Mouse (Mus musculus) ovary, postnatal 14 days (tissue): ENCODE measurements around the gene C130074G19Rik.

Experiments
- DNase-seq: peaks from one replicate; pipeline ENCODE4 v3.0.0; 2022; ENCODE audit warnings: low spot score

Gene C130074G19Rik

DNA sequence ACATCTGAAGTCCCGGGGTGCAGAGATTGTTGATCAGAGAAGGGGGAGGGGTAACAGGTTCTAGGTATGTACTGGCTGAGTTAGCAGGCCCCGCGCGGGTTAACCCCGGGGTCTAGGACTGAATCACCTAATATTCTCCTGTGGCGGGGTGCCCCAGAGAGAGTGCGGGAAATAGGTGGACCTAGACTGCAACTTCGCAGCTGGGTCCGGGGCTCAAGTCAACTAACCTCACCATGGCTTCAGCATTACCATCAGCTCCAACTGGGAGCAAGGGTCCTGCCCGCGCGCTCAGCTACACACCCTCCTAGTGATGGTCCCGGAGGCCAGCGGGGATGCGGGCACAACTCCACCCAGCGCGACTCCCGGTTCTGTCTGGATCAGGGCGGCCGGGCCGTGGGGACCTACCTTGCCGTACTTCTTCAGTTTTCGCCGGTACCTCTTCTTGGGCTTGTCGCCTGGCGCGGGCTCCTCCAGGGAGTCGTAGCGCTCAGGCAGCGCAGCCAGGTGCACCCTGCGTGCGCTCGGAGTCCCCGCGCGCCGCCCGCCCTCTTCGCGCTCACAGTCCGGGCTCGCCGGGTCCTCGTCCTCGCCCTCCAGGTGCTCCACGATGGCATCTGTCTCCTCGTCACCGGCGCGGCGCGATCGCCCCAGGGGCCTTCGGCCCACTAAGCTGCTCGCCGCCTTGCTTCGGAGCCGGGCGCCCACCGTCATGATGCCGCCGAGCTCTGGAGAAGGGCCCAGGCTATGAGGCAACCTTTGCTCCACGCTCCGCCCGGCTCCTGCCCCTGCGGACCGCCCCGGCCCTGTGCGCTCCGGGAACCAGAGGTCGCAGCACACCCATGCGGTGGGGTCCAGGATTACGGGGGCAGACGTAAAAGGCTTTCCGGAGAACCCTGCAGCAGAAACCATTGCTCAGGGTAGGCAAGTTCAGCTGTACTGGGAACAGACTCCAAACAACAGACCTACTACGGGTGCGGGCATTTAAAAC, at the start of gene C130074G19Rik:
Gene C130074G19Rik (minus strand): TSS at position 938 of the 988 bp plus-strand sequence.
- peak; percentile 72 for DNase-seq

GRCm38 (mm10) chr1:184931097-184931496, 48.1 kb upstream of the C130074G19Rik start:
- no peak for DNase-seq

DNA sequence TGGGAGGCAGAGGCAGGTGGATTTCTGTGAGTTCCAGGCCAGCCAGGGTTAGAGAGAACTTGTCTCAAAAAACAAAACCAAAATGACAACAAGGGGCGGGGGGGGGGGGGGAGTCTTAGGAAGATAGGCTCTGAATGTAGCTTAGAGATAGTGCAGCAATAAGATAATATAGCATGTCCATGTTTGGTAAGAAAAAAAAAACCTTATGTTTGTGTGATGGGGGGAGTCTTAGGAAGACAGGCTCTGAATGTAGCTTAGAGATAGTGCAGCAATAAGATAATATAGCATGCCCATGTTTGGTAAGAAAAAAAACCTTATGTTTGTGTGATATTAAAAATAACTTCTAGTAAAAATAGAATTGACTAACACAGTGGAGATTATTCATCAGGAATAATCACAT, 45.4 kb upstream of the C130074G19Rik start:
- no peak for DNase-seq

DNA sequence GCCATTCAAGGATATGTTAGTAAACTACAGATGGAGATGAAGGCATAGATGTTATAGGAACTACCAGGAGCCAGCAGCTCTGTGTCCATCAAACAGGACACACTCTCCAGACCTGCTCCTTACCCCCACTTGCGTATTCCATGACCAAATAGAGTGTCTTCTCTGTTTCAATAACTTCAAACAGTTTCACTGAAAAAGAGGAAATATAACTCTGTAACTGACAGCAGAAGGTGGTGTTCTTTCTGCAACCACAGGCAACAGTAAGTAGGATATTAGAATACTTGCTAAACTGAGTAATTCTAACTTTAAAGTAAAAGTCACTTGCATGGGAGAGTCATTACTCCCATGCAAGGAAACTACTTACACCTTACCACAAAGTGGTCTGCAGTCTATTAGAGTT, 44.9 kb upstream of the C130074G19Rik start:
- DNase-seq = no peak

- no peak for DNase-seq
These were observed 39.8 kb upstream of the C130074G19Rik start for GRCm38 (mm10) chr1:184922824-184923223.

DNA sequence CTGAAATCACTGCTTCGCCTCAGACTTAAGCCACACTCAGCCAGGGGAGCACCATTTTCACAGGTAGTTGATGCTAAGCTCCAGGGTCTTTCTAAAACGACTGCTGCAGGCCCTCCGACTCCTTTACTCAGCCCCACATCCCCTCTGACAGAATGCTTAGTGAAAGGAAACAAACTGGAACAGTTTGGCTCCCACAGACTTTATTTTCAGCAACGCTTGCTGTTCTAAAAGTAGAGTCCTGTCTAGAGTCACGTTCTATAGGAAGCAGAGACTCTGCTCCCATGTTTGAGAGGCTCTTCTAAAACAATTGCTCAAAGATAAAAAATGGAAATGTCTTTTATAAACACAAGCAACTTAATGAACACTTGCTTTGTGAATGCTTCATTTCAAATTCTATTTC, 37.0 kb upstream of the C130074G19Rik start:
- DNase-seq = no peak

- DNase-seq = no peak
These were observed 35.3 kb upstream of the C130074G19Rik start for GRCm38 (mm10) chr1:184918227-184918888.

DNA sequence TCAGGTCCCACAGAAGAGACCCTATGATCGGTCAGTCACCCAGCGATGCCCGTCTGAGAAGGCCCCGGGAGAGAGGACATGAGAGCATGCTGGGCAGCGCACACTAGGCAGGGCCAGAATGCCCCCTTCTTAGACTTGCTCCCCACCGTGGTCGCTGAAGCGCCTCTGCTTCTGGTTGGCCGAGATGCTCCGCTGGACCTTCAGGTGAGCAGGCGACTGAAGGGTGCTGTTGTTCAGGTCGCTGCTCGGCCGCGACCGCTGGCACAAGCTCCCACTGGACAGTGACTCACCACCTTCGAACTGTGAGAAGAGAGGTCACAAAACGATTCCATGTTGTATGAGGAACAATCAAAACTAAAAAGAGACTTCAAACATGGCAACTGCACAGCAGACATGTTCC, 29.3 kb upstream of the C130074G19Rik start:
- DNase-seq = no peak

GRCm38 (mm10) chr1:184911861-184912260, 28.8 kb upstream of the C130074G19Rik start:
- DNase-seq = no peak

DNA sequence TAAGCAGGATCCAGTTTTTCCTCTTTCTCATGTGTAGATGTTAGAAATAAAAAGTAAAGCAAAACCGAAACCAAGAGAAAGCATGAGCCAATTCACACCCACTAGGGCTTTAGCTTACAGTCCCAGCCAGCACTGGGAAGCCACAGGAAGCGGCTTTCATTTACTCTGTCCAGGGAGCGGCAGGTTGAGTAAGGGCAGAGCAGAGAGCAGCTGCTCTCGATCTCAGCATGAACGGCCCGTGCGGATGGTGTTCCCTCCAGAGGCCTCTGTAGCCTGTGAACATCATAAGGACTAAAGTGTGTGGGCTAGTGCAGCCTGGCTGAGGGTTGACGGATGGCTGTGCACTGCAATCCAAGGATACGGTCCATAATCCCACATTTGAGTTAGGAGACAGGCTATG, 25.5 kb upstream of the C130074G19Rik start:
- DNase-seq = no peak

GRCm38 (mm10) chr1:184905904-184906745, 23.1 kb upstream of the C130074G19Rik start:
- DNase-seq = no peak

GRCm38 (mm10) chr1:184905371-184905770, 22.4 kb upstream of the C130074G19Rik start:
- no peak for DNase-seq

- DNase-seq = no peak
These were observed 20.7 kb upstream of the C130074G19Rik start for GRCm38 (mm10) chr1:184903697-184904096.

DNA sequence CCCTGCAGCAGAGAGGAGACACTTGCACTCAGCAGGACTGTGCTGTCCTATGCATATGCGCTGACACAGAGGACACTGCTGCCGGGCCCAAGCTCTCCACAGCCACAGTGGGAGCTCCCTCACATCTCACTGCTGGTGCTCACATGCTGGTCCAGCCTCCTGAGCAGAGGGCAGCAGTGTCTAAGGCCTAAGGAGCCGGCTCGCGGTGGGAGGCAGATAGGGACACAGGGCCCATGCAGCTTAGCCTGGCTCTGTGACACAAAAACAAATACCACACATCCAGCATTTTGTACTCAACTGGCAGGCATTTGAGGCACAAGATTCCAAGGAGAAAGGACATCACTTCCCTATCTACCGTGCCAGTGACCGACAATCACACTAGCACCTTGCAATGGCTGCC, 19.9 kb upstream of the C130074G19Rik start:
- DNase-seq = no peak

DNA sequence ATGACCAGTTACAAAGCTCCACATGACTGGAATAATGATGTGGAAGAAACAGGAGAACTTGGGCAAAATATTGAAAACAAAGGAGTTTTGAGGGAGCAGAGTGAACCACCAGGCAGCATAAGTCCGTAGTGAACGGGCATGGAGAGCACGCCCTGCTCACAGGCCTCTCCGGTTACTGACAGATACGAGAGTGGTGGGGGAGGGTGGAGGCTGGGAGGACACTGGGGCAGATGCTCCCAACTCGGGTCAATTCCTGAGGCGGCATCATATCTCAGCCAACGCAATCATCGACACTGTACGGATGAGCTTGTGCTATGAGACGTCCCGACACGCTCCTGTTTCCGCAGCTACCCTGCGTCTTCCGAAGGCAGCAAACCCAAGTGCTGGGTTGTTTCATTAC, 14.3 kb upstream of the C130074G19Rik start:
- DNase-seq = no peak

DNA sequence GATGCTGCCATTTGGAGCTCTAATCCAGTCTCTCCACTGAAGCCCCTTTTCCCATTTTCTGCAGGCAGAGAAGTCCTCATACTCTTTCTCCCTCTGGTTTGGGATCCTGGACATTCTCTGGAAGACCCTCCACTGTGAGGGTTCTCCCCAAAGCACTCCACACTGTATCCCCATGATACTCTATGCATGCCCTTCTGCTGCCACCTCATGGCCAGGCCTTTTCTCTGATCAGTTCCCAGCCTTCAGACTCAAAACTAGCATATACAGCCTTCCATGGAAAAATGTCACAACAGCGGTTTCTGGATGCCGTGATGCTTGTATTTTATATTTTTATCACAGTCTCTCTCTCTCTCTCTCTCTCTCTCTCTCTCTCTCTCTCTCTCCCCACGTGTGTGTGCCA, 9.0 kb upstream of the C130074G19Rik start:
- DNase-seq = no peak

GRCm38 (mm10) chr1:184889454-184889853, 6.4 kb upstream of the C130074G19Rik start:
- DNase-seq = no peak

DNA sequence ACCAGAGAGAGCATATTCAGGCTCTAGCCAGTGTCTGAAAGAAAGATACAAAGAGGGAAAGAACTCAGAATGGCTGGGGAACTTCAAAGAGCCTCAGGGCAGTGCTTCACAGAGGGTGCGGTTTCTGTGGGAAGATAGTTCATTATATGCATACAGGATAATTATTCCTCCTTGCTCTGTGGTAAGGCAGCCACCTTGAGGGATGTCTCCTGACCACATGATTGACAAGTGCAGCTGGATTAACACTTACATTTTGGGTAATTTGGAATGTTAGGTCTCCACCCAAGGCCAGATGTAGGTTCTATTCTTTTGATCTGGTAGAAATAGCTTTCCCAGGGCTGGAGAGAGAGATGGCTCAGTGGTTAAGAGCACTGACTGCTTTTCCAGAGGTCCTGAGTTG, 3.1 kb upstream of the C130074G19Rik start:
- DNase-seq = no peak

DNA sequence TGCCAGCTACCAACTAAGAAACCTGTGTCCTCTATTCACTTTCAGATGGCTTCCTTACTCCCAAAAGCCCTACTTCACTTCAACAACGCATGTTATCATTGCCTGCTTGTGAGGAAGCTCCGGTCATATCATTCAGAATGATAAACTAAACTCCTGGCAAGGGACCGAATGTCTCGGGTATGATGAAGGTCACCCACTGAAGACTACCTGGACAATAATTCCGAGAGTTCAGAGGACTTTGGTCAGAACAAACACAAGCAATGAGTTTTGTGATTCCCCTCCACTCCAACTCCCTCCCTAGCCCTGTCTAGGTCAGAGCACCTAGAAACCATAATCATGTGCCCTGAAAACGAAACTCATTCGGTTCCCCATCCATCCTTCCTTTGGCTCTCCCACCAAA, 1.2 kb downstream of the C130074G19Rik start:
- no peak for DNase-seq

- DNase-seq = no peak
These were observed 1.8 kb downstream of the C130074G19Rik start for GRCm38 (mm10) chr1:184881211-184881610.

- DNase-seq = no peak
These were observed 4.2 kb downstream of the C130074G19Rik start for GRCm38 (mm10) chr1:184878860-184879259.

- DNase-seq = no peak
These were observed 5.7 kb downstream of the C130074G19Rik start for GRCm38 (mm10) chr1:184877306-184877705.
